Mouse (Mus musculus): ENCODE results near the gene Tent5d.

Tent5d gene

DNA sequence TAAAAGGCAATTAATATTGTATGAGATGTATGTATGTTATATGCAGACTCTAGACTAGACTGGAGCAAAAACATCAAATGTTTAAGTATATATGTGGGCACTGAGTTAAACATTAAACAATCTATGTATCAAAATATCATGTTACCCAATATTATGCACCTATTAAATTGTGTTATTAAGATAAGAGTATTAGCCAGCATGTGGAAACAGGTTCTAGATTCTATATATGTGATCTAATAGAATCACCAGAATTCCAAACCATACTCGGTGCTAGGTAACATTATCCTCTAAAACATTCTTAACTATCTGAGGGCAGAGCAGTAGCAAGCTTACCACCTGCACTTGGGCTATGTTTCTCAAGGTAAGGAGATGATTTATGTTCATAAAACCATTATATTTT is at the start of gene Tent5d:
TSS of gene Tent5d (plus strand) at position 301 of the 400 bp plus-strand sequence.
- no peak for DNase-seq

DNA sequence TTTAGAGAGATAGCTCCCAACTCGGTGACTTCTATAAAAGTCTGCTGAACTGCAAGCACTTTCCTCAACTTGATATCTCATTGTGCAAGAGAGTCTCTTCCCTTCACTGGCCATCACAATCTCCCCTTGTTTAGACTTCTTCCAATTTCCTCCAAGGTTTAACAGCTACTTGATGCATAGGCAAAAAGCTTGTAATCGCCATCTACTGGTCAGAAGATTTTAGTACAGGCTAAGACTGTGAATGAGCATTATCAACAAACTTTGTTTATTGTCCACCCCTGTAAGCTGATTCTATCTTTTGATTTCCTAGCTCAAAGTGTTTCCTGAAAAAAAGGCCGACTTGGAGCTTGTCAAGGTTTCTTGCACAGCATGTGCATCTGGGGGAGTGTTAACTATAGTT is 24.5 kb upstream of the Tent5d start:
- DNase-seq: no peak

DNA sequence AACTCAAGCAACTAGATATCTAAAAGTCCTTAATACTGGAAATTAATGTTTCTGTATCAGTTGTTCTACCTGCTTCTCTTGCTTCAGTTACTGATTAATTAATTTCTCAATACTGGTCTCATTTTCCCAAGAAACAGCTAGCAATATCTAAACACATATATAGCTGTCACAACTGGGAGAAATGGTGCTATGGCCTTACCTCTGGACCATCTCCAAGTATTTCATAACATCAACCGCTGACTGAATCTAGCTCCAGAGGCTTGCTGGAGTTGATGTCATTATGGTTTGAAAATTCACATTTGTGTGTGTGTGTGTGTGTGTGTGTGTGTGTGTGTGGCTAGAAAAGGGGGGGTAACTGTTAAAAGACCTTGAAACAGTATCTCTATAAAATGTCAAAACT is 2.3 kb upstream of the Tent5d start:
- no peak for DNase-seq

DNA sequence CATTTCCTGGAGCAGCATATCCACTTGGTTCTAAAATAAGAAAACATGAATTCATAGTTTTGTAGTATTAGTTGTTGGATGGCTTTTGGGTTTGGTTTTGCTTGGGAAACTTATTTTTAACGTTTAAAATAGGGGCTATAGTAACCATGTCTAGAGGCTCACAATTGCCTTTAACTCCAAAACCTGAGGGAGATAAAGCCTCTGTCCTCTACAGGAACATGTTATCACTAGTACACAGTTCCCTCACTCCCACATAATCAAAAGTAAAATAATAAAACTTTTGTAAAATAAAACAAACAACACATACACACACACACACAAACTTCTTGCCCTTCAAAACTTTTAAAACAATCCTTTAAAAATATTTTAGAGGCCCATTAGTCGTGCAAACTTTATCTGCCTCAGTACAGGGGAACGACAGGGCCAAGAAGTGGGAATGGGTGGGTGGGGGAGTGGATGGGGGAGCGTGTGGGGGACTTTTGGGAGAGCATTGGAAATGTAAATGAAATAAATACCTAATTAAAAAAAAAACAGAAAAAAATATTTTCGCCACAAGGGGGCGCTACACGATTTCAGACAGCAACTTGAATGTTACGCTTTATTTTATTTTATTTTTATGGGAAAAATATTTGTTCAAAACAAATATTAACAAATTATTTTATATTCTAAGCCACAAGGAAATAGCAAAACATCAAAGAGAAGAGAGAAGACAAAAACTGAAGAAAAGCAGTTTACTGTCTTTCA is 1.5 kb upstream of the Tent5d start:
- no peak for DNase-seq

DNA sequence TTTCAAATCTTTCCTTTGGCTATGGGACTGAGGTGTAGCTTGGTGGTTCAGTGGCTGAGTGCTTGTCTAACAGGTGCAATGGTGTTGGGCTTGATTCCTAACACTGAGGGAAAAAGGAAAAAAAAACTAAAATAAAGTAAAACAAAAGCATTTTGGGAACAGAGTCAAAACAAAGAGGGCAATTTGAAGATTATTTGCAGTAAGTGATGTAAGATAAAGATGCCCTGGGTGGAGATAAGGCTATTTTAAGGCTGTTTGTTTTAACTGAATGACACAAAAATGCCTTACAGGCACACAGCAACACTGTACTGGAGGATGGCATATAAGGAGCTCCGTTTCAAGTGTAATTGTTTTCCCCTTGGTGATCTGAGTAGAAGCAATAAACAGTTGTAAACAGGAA is 3.4 kb downstream of the Tent5d start:
- DNase-seq: no peak

DNA sequence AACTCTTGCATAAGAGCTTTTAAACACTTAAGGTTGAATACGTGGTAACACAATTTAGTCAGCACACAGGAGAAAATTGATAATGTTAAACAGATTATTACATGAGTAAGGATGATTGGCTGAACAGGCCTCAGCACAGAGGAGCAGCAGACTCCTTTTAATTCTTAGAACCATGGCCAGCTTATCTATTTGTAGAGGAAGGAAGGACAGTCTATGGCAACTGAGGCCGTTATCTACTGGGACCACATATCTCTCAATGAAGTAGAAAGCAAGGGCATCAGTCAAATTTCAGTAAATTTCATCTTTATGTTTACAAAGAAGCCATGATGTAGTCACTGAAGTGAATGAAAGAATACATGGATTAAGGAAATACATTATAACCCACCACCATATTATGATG is 4.5 kb downstream of the Tent5d start:
- DNase-seq: no peak

DNA sequence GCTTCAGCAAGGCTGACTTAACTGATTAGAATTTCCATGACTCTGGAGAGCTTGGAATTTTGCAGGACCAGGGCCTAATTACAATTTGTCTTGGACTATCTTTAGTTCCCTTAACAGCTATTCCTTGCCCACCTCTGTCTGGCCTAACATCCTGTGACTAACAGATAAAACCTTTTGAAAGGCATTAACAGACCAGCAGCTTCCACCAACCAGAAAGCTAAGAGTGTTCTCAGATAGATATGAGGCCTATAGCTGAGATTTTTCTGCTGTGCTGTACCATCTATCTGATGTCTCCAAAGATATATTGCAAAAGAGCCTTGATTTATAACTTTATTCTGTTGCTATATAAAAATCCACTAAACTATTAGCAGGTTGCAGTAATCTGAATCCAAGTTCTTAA is 19.7 kb downstream of the Tent5d start:
- DNase-seq: no peak

DNA sequence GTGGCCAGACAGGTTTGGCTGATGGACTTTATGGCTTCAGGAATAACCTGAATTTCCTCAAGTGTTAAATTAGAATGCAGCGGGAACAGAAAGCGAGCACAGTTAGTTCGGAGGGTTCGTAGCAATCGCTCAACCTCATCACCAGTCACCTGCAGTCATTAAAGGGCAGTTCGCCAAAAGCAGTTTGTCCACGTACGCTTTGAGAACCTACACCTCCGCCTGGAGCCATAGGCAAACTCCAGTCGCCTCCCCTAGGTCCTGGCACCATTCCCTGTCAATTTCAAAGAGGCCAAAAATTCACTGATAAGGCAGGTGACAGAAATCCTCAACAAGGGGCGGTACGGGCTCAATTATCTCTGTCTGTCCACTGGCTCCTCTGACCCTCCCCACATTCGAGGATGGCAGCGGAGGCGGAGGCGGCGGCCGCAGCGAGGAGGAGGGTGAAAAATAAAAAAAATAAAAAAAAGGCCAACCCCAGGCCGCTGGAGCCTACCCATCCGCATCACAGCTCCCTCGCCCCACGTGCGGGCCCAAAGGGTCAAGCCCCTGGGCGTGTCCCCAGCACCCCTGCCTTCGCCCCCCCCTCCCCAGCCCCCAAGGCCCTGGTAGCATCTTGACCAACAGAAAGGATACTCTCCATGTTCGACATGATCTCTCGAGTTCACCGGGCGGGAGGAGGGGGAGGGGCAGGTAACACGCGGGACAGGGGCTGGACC is 23.3 kb downstream of the Tent5d start:
- DNase-seq: peak; percentile 28

DNA sequence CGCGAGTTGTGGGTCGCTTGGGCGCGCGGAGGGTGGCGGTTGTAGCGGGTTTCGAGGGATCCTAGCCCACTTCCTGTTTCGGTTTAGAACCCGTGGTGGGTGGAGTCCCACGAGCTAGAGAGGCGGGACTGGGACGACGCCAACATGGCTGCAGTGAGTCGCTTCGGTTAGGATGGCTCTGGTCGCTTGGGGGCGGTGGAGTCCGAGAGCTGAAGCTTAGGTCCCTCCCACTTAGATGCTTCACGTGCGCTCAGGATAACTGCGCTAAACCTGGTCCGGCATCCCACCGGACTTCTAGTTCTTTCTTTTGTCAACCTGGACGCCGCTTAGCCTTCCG is 23.8 kb downstream of the Tent5d start, which contains the start of gene 2610002M06Rik:
TSS of gene 2610002M06Rik (minus strand) at position 117 of the 337 bp plus-strand sequence.
- DNase-seq: peak; percentile 91

DNA sequence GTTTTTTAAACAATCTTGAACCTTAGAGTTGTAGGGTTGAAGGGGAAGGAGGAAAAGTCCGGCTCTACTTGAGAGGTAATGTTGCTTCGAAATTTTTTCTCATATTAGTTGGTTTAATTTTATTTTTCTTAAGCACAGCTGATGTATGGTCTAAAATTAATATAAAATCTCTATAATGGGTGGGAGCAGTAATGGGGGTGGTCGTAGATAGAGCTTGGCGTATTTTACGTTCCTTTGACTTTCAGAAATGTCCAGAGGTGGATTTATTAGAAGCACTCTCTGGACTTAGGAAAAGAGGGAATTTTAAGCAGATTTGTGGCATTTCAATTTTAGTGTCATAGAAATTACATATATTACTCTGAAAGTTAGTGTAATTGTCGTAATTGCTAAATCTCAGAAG is 24.3 kb downstream of the Tent5d start:
- no peak for DNase-seq

DNA sequence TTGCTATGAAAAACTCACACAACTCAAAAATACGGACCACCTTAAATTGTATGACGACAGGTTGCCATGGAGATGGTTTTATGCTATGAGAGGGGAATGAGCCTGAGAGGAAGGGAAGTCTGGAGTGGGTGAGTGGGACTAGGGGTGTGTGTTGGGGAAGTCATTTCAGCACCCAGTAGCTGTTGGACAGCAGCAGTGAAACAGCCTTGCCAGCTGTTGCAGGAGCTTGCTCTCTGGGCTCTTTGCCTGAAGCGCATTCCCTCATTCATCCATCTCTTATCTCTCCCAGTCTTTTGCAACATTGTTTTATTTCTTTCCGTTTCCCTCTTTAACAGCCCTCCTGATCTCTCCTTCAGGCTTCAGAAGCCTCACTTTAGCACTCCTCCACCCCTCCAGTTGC is 65.8 kb downstream of the Tent5d start:
- no peak for DNase-seq

Measured in kidney, postnatal 14 days (tissue).